Mouse (Mus musculus) T-helper 2 cell (primary cell): ENCODE data around the gene Dao.

Experiments
- in situ Hi-C: fragments of 300-600 bp; cut with MboI, MseI; formaldehyde crosslinking; loops from one replicate; pipeline ENCODE4 v1.15.1; 2025; ENCODE audit warnings: high pct_unique_total_duplicates

Gene Dao

DNA sequence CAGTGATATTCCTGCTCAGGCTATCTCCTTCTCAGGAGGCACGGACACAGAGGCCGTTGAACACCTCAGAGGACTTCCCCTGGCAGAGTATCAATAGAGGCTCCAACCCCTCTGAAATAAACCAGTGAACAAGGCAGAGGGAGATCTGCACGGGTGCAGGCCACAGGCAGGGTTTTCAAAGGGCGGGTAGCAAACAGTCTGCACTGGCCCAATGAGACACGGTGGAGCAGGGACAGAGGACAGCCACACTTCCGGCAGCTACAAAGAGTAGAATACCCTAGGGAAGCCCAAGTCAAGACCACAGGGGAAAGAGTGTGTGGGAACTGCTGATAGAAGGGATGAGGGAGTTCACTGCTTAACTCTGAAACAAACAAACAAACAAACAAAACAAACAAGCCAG is 20.0 kb upstream of the Dao start:
- in situ Hi-C loops: no loop called here

DNA sequence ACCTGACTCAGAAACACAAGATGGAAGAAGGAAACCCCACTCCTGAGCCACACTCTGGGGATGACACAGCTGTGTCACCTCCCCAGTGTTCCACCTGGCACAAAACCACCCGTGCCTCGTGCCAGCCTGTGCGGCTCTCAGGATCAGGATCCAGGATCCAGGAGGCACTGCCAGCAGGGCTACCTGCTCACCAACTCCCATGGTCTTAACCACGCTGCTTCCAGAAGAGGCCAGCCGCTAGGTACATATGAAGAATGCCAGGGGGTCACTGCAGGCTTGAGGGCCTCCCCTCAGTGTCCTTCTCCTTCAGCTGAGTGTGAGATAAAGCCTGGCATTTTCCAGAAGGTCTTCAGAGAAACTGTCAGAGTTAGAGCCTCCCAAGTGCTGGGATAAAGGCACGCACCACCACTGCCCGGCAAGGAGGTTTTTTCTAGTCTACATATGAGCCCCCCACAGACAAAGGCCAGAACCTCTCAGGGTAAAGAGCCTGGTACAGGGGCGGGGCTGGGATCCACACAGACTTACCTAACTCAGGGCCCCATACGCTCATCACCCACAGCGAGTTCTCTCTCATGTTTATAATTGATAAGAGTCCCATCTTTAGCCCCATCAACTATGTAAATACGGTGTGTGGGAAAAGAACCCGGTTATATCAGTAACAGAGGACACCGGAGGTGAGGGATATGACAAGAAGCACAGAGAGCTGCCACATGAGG is 19.3 kb upstream of the Dao start:
- in situ Hi-C loops: no loop called here

- in situ Hi-C loops: no loop called here
Observed at GRCm38 (mm10) chr5:113985737-113986136, 17.8 kb upstream of the Dao start.

DNA sequence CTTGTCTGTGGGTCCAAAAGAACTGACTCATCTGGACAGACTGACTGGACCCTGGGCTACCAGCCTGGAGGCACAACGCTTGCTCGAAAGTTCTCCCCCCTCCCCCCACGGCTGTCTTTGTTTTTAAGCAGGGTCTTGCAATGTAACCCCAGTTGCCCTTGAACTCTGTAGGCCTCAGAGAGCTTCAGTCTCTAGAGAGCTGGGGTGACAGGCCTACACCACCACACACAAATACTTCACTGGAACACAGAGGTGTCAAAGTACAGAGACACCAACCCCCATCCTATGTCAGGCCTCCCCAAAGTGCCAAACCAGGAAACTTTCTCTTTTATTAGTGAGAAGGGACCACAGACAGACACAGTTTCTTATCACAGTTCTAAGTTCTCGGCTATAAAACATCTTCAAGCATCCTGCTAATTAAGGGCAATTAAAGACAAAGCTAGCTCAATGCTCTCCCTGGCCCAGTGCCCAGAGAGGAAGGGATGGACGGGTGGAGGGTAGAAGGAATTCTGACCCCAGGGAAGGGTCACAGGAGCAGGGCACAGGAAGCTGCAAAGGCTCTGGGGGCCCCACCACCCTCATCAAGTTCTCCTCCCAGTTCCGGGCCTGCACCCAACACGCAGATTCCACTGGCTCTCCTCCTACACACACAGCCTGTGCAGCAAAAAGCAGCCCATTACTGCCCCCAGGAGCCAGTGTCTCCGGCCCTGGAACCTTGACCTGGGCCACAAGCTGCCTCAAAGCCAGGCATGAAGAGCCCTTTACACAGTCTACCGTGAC is 17.1 kb upstream of the Dao start:
- in situ Hi-C loops: no loop called here

GRCm38 (mm10) chr5:113989437-113990024 is 14.0 kb upstream of the Dao start:
- in situ Hi-C loops: no loop called here

GRCm38 (mm10) chr5:113990593-113990992 is 12.9 kb upstream of the Dao start:
- in situ Hi-C loops: no loop called here

DNA sequence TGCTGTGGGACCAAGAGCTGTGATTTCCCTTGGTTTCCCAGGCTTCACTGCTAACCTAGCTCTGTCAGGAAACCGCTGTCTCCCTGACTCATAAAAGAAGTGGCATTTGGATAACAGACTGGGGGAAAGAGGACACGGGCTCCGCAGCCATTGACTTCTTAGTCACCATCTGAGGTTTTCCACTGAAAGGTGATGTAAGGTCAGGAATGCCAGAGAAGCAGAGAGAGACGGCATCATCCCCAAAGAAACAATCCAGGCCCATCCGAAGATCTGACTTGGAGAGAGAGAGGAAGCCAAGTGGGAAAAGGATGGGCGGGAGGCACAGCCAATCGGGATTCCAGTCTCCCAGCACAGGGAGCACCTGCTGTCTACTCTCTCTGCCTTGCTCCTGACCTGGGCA is 12.4 kb upstream of the Dao start:
- in situ Hi-C loops: no loop called here

- in situ Hi-C loops: no loop called here
Observed at GRCm38 (mm10) chr5:113992339-113992831, 11.1 kb upstream of the Dao start.

GRCm38 (mm10) chr5:113993031-113993486 is 10.4 kb upstream of the Dao start:
- in situ Hi-C loops: no loop called here

- in situ Hi-C loops: no loop called here
Observed at GRCm38 (mm10) chr5:113993487-113994465, 9.7 kb upstream of the Dao start, which contains the start of gene Ssh1. TSS of gene Ssh1 (minus strand) at chr5:113993894.

- in situ Hi-C loops: no loop called here
Observed at GRCm38 (mm10) chr5:113996458-113996857, 7.0 kb upstream of the Dao start.

- in situ Hi-C loops: no loop called here
Observed at GRCm38 (mm10) chr5:113999382-113999781, 4.1 kb upstream of the Dao start.

DNA sequence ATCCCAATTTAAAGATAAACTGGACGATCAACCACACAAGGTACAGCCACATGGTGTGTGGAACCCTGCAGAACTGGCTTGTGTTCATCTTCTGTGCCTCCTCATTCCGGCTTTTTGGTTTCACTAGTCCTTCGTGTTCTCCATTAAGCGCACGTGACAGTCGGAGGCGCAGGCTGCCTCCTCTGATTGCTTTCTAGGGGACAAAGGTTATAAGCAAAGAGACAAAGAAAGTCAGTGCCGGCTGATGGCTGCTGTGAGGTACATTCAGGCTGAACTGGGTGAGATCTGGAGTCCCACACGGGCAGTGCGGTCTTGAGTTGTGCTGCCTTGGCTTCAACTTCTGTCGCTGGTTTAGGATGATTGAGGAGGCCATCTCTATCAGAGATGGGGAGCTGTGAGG is 1.1 kb downstream of the Dao start:
- in situ Hi-C loops: no loop called here

DNA sequence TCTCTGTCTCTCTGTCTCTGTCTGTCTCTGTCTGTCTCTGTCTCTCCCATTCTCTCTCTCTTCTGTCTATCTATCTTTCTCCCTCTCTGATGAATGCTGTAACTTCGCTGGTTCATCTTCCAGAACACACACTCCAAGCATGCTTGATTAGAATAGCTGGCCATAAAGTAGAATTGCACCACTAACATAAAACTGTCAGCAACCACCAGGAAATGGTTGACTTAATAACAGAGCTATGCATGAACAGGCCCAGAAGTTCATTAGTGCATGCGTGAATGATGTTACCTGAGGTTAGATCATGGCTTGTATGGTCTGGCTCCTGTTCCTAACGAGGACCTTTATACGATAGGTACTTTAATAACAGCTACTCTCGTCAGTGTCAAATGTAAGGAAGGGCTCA is 1.6 kb downstream of the Dao start:
- in situ Hi-C loops: no loop called here

GRCm38 (mm10) chr5:114006974-114007373 is 3.5 kb downstream of the Dao start:
- in situ Hi-C loops: no loop called here

DNA sequence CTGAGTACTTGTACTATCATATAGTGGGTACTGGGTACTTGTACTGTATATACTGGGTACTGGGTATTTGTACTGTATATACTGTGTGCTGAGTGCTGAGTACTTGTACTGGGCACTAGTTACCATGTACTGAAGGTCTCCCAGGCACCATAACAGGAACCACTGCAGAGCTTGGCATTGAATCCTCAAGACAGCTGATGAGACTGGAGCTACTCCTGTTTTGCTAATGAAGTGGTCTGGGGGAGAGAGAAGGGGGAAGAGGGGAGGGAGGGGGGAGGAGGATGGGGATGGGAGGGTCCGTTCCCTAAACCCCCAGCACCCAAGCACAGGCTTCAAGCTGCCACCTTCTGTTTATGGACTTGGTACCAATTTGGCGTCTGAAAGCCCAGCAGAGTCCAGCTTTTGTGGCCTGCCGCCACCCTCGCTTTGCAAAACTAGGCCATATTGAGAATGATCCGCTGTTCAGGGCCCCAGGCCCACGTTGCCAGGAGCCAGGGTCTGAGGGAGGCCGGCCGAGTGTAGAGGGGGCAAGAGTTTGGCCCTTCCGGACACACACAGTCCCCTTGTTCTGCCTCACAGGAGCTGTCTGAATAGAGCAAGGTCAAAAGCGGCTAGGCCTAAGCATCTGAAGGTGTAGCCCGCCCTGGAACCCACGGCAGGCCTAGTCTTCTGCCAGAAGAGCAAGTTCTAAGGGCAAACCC is 4.4 kb downstream of the Dao start:
- in situ Hi-C loops: no loop called here

- in situ Hi-C loops: no loop called here
Observed at GRCm38 (mm10) chr5:114009049-114009448, 5.5 kb downstream of the Dao start.

DNA sequence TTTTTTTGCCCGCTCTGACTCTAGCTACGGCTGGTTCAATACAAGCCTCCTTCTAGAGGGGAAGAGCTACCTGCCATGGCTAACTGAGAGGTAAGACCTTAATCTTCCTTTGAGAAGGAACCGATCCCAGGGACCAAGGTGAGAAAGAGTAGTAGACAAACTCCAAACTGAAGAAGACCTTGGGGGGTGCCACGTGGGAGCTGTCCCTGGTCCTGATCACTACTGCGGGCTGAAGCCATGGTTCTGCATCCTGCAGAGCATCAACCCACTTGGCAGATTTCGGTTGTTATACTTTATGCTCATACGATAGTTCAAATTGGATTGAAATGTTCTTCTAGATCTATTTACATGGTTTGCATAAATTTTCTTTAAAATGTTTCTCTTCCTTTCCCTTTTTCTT is 11.6 kb downstream of the Dao start:
- in situ Hi-C loops: loop anchor here (10.0 kb wide), 1 partner anchor 1650 kb away; no protein-coding TSS in a partner anchor

DNA sequence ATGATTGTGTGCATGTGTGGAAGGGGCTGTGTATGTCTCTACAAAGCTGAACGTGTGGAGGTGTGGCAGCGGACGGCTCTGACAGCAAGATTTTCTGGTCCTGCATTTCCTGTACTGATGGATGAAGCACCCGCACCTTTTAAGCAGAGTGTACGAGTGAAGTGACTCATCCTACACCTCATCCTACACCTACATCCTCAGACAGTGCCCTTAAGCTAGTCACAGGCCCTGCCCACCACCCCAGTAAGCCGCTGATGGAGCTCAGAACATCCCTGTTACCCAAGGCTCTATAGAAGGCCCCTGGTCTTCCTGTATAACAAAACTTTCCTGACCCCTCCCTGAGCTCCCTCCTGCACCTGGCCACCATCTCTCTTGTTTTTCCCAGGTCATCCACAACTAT is 20.9 kb downstream of the Dao start:
- in situ Hi-C loops: no loop called here

GRCm38 (mm10) chr5:114024885-114025284 is 21.4 kb downstream of the Dao start:
- in situ Hi-C loops: no loop called here
